Mouse (Mus musculus): Measurements from ENCODE around the gene Rassf3. TPM values are rescaled to one million over a fixed set of nuclear protein-coding genes. Genes with fewer than 3 reads are reported as not detected.

Gene Rassf3
- polyA plus RNA-seq, 1 experiment from 2014 or later = 13.3 TPM

DNA sequence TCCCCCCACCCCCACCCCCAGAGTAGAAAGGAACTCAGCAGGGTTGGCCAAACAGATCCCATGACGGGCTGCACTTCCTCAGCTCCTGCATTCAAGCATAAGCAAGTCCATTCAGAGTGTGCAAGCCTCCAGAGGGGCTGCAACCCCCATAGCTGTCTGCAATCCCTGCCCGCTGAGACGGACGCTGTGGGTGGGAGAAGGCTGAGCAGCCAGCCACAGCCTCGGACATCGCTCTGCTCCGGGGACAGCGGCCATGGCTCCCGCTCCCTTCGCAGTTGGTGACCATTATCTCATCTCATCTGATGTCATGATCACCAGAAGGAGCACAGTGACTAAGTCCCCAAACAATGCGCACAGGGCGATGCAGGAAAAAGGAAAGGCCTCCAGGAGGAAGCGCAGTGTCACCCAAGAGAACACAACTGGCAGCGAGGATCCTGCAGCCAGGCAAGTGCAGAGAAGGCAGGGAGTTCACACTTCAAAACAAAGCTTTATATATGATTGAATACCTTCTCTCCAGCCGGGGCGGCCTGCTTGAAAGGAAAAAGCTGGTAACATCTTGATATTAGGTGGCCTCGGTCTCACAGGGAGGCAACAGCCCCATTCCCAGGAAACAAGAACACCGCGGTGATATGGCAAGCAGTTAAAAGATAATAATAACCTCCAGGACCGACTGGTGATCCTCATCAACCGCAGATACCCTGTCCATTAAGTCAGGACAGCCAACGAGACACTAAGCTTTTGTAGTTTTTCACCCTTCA lies 14.6 kb downstream of the Rassf3 start:
- peak; percentile 12; the same call in 1 of the 2 replicates for ATAC-seq (ENCODE audit: low read depth)
- H3K36me3 ChIP-seq (ENCODE audit: control insufficient read depth, insufficient read depth) = no peaks in the 10 kb centered on the region
- H3K9ac ChIP-seq (ENCODE audit: low read depth, low read length) = no peak overlapping the region
- no peaks in the 10 kb centered on the region for H3K27me3 ChIP-seq (ENCODE audit: control insufficient read depth, insufficient read depth, low read depth, low read length)
- 0 out of 2 replicates have a peak overlapping the region, but pooled peaks have one; percentile 13 for H3K27ac ChIP-seq (ENCODE audit: low read length)
- peaks cover 11% of the 10 kb centered on the region for H3K4me1 ChIP-seq (ENCODE audit: control insufficient read depth, low read depth, low read length)
- H3K9me3 ChIP-seq (replicated peaks; ENCODE audit: control insufficient read depth, low read length) = no peaks in the 10 kb centered on the region
- H3K4me3 ChIP-seq (ENCODE audit: low read depth, low read length) = no peak overlapping the region
- WGBS (ENCODE audit: insufficient replicate concordance) = 19% methylated on average over 22 of the region's 22 CpGs
- H3K4me2 ChIP-seq (ENCODE audit: low read depth, low read length) = 0 out of 2 replicates have a peak overlapping the region, but pooled peaks have one; percentile 2

DNA sequence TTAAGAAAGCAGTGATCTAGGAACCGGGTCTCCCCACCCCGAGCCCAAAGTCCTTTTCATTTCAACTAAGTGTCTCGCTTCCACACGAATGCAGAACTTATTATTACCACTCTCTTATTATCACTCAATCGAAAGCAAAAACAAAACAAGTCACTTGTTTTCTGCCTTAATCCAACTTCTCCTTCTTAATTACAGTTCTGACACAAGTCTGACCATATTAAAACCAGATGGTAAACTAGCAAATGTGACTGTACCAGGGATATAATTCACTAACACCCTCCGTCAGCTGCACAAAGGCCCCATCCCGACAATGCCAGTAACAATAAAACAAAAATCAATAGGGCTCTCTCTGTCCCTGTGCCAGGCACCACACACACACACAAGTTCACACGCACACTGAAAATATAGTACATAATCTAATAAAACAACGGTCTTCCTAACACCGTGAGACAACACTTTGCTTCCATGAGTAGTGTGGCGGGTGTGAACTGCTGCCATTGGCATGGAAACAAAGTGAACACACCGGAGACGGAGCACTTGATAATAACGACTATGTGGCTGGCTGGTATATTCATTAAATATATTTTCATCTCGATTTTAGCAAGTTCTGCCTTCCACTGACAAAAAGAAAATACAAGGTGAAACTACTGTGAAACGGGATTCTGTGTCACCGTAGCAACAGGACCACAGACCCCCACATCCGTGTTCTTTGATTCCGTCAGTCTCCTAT lies 16.9 kb downstream of the Rassf3 start:
- no peak overlapping the region for H3K27ac ChIP-seq (ENCODE audit: low read length)
- no peaks in the 10 kb centered on the region for H3K27me3 ChIP-seq (ENCODE audit: control insufficient read depth, insufficient read depth, low read depth, low read length)
- no peak overlapping the region for H3K9ac ChIP-seq (ENCODE audit: low read depth, low read length)
- no peaks in the 10 kb centered on the region for H3K36me3 ChIP-seq (ENCODE audit: control insufficient read depth, insufficient read depth)
- ATAC-seq (ENCODE audit: low read depth) = no peak
- no peaks in the 10 kb centered on the region for H3K9me3 ChIP-seq (replicated peaks; ENCODE audit: control insufficient read depth, low read length)
- H3K4me3 ChIP-seq (ENCODE audit: low read depth, low read length) = no peak overlapping the region
- no peak overlapping the region for H3K4me2 ChIP-seq (ENCODE audit: low read depth, low read length)
- H3K4me1 ChIP-seq (ENCODE audit: control insufficient read depth, low read depth, low read length) = peaks cover 17% of the 10 kb centered on the region
- WGBS (ENCODE audit: insufficient replicate concordance) = 68% methylated on average over 19 of the region's 19 CpGs

GRCm38 (mm10) chr10:121458408-121458807 lies 17.7 kb downstream of the Rassf3 start:
- Histone ChIP-seq H3K4me1 (ENCODE audit: control insufficient read depth, low read depth, low read length) (peaks cover 17% of the 10 kb centered on the region), H3K36me3 (ENCODE audit: control insufficient read depth, insufficient read depth) (no peaks in the 10 kb centered on the region), H3K4me2 (ENCODE audit: low read depth, low read length) (no peak overlapping the region), H3K4me3 (ENCODE audit: low read depth, low read length) (no peak overlapping the region), H3K27ac (ENCODE audit: low read length) (no peak overlapping the region), H3K27me3 (ENCODE audit: control insufficient read depth, insufficient read depth, low read depth, low read length) (no peaks in the 10 kb centered on the region), H3K9me3 (replicated peaks; ENCODE audit: control insufficient read depth, low read length) (no peaks in the 10 kb centered on the region), H3K9ac (ENCODE audit: low read depth, low read length) (no peak overlapping the region)
- WGBS (ENCODE audit: insufficient replicate concordance) = 70% methylated on average over 9 of the region's 9 CpGs
- no peak for ATAC-seq (ENCODE audit: low read depth)

DNA sequence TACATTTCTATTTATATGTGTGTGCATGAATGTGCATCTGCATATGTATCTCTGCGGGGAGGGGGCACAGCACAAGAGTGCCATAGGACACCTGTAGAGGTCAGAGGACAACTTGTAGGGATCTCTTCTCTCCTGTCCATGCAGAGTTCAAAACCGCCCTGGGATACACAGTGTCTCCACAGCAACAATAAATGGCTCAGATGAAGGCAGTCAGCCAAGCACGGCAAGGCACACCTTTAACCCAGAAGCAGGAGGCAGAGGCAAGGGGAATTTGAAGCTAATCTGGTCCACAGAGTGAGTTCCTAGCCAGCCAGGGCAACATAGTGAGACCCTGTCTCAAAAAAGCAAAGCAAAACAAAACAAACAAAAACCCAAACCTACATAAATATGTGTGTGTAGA lies 18.8 kb downstream of the Rassf3 start:
- ATAC-seq (ENCODE audit: low read depth) = no peak
- Histone ChIP-seq H3K27me3 (ENCODE audit: control insufficient read depth, insufficient read depth, low read depth, low read length) (no peaks in the 10 kb centered on the region), H3K4me2 (ENCODE audit: low read depth, low read length) (no peak overlapping the region), H3K4me1 (ENCODE audit: control insufficient read depth, low read depth, low read length) (peaks cover 17% of the 10 kb centered on the region), H3K36me3 (ENCODE audit: control insufficient read depth, insufficient read depth) (no peaks in the 10 kb centered on the region), H3K4me3 (ENCODE audit: low read depth, low read length) (no peak overlapping the region), H3K9me3 (replicated peaks; ENCODE audit: control insufficient read depth, low read length) (no peaks in the 10 kb centered on the region), H3K27ac (ENCODE audit: low read length) (no peak overlapping the region), H3K9ac (ENCODE audit: low read depth, low read length) (no peak overlapping the region)
- WGBS (ENCODE audit: insufficient replicate concordance) = 50% methylated on average over 3 of the region's 3 CpGs

GRCm38 (mm10) chr10:121455517-121455916 lies 20.6 kb downstream of the Rassf3 start:
- H3K4me2 ChIP-seq (ENCODE audit: low read depth, low read length) = no peak overlapping the region
- WGBS (ENCODE audit: insufficient replicate concordance) = 67% methylated on average over 3 of the region's 3 CpGs
- ATAC-seq (ENCODE audit: low read depth) = no peak
- H3K9ac ChIP-seq (ENCODE audit: low read depth, low read length) = no peak overlapping the region
- no peaks in the 10 kb centered on the region for H3K36me3 ChIP-seq (ENCODE audit: control insufficient read depth, insufficient read depth)
- H3K27ac ChIP-seq (ENCODE audit: low read length) = no peak overlapping the region
- H3K4me3 ChIP-seq (ENCODE audit: low read depth, low read length) = no peak overlapping the region
- H3K9me3 ChIP-seq (replicated peaks; ENCODE audit: control insufficient read depth, low read length) = no peaks in the 10 kb centered on the region
- no peaks in the 10 kb centered on the region for H3K27me3 ChIP-seq (ENCODE audit: control insufficient read depth, insufficient read depth, low read depth, low read length)
- H3K4me1 ChIP-seq (ENCODE audit: control insufficient read depth, low read depth, low read length) = peaks cover 10% of the 10 kb centered on the region

- peak; percentile 72 for ATAC-seq (ENCODE audit: low read depth)
- Histone ChIP-seq H3K27ac (ENCODE audit: low read length) (0 out of 2 replicates have a peak overlapping the region, but pooled peaks have one; percentile 10), H3K4me3 (ENCODE audit: low read depth, low read length) (no peak overlapping the region), H3K36me3 (ENCODE audit: control insufficient read depth, insufficient read depth) (no peaks in the 10 kb centered on the region), H3K27me3 (ENCODE audit: control insufficient read depth, insufficient read depth, low read depth, low read length) (no peaks in the 10 kb centered on the region), H3K9ac (ENCODE audit: low read depth, low read length) (no peak overlapping the region), H3K9me3 (replicated peaks; ENCODE audit: control insufficient read depth, low read length) (no peaks in the 10 kb centered on the region), H3K4me2 (ENCODE audit: low read depth, low read length) (no peak overlapping the region), H3K4me1 (ENCODE audit: control insufficient read depth, low read depth, low read length) (peaks cover 11% of the 10 kb centered on the region)
- 49% methylated on average over 6 of the region's 6 CpGs for WGBS (ENCODE audit: insufficient replicate concordance)
These were observed 21.3 kb downstream of the Rassf3 start for GRCm38 (mm10) chr10:121454708-121455475.

GRCm38 (mm10) chr10:121454033-121454432 lies 22.1 kb downstream of the Rassf3 start:
- H3K36me3 ChIP-seq (ENCODE audit: control insufficient read depth, insufficient read depth) = no peaks in the 10 kb centered on the region
- 68% methylated on average over 8 of the region's 8 CpGs for WGBS (ENCODE audit: insufficient replicate concordance)
- H3K9me3 ChIP-seq (replicated peaks; ENCODE audit: control insufficient read depth, low read length) = no peaks in the 10 kb centered on the region
- H3K4me3 ChIP-seq (ENCODE audit: low read depth, low read length) = no peak overlapping the region
- no peaks in the 10 kb centered on the region for H3K27me3 ChIP-seq (ENCODE audit: control insufficient read depth, insufficient read depth, low read depth, low read length)
- no peak overlapping the region for H3K4me2 ChIP-seq (ENCODE audit: low read depth, low read length)
- no peak overlapping the region for H3K9ac ChIP-seq (ENCODE audit: low read depth, low read length)
- H3K27ac ChIP-seq (ENCODE audit: low read length) = no peak overlapping the region
- no peak for ATAC-seq (ENCODE audit: low read depth)
- H3K4me1 ChIP-seq (ENCODE audit: control insufficient read depth, low read depth, low read length) = peaks cover 9% of the 10 kb centered on the region

GRCm38 (mm10) chr10:121445808-121446207 lies 30.3 kb downstream of the Rassf3 start:
- H3K27ac ChIP-seq (ENCODE audit: low read length) = no peak overlapping the region
- H3K27me3 ChIP-seq (ENCODE audit: control insufficient read depth, insufficient read depth, low read depth, low read length) = no peaks in the 10 kb centered on the region
- no peaks in the 10 kb centered on the region for H3K36me3 ChIP-seq (ENCODE audit: control insufficient read depth, insufficient read depth)
- peak; percentile 64 for ATAC-seq (ENCODE audit: low read depth)
- H3K4me1 ChIP-seq (ENCODE audit: control insufficient read depth, low read depth, low read length) = peaks cover 11% of the 10 kb centered on the region
- H3K9ac ChIP-seq (ENCODE audit: low read depth, low read length) = no peak overlapping the region
- no peak overlapping the region for H3K4me2 ChIP-seq (ENCODE audit: low read depth, low read length)
- H3K9me3 ChIP-seq (replicated peaks; ENCODE audit: control insufficient read depth, low read length) = no peaks in the 10 kb centered on the region
- 63% methylated on average over 8 of the region's 8 CpGs for whole genome bisulfite sequencing (ENCODE audit: insufficient replicate concordance)
- H3K4me3 ChIP-seq (ENCODE audit: low read depth, low read length) = no peak overlapping the region
